Mouse (Mus musculus) liver, embryonic 14.5 days (tissue): ENCODE measurements around the gene Aldh1l1.

Experiments
- CTCF ChIP-seq: IDR thresholded peaks from 2 replicates; pipeline ENCODE4 v1.5.1; 2016; ENCODE audit warnings: antibody characterized with exemption, low read depth, control low read depth
- EP300 ChIP-seq: IDR thresholded peaks from 2 replicates; pipeline ENCODE4 v1.6.1; 2016; ENCODE audit warnings: antibody characterized with exemption, low read depth

GRCm38 (mm10) chr6:90484876-90485275 lies 1.4 kb upstream of the Aldh1l1 start:
- TF ChIP-seq CTCF (no peak), EP300 (no peak)
